Mouse (Mus musculus): Measurements from ENCODE around the gene Nufip1. TPM values are rescaled to one million over a fixed set of nuclear protein-coding genes. Genes with fewer than 3 reads are reported as not detected.

Gene Nufip1
- polyA plus RNA-seq, 1 experiment from 2014 or later: 8.8 TPM

- no peaks in the 10 kb centered on the region for H3K27me3 ChIP-seq
- peaks cover 41% of the 10 kb centered on the region for H3K4me1 ChIP-seq (replicated peaks)
- 30% methylated on average over 1 of the region's 1 CpGs for WGBS (ENCODE audit: insufficient replicate concordance)
- H3K9me3 ChIP-seq (replicated peaks): no peaks in the 10 kb centered on the region
- no peak overlapping the region; the same call in 1 of the 2 replicates for H3K4me3 ChIP-seq (replicated peaks)
- no peak overlapping the region for H3K9ac ChIP-seq
- H3K36me3 ChIP-seq: no peaks in the 10 kb centered on the region
- ATAC-seq (ENCODE audit: low read depth) (peak; percentile 67), DNase-seq (no peak)
- peak overlapping the region; percentile 9; the same call in 1 of the 2 replicates for H3K27ac ChIP-seq
- peak overlapping the region; percentile 56 for H3K4me2 ChIP-seq
Measured at GRCm38 (mm10) chr14:76145248-76145647, 34.6 kb downstream of the Nufip1 start.

- Histone ChIP-seq H3K27me3 (no peaks in the 10 kb centered on the region), H3K9ac (peak overlapping the region; percentile 19; the same call in 1 of the 2 replicates), H3K9me3 (replicated peaks) (no peaks in the 10 kb centered on the region), H3K27ac (no peak overlapping the region), H3K4me2 (peak overlapping the region; percentile 56), H3K4me3 (replicated peaks) (peak overlapping the region; percentile 26), H3K4me1 (replicated peaks) (peaks cover 48% of the 10 kb centered on the region), H3K36me3 (no peaks in the 10 kb centered on the region)
- ATAC-seq (ENCODE audit: low read depth) (peak; percentile 84), DNase-seq (peak; percentile 25)
- 15% methylated on average over 7 of the region's 7 CpGs for WGBS (ENCODE audit: insufficient replicate concordance)
Measured at GRCm38 (mm10) chr14:76145868-76146267, 35.2 kb downstream of the Nufip1 start.

- 78% methylated on average over 6 of the region's 6 CpGs for WGBS (ENCODE audit: insufficient replicate concordance)
- no peaks in the 10 kb centered on the region for H3K9me3 ChIP-seq (replicated peaks)
- no peak overlapping the region for H3K9ac ChIP-seq
- H3K4me1 ChIP-seq (replicated peaks): peaks cover 58% of the 10 kb centered on the region
- DNase-seq: no peak
- H3K36me3 ChIP-seq: no peaks in the 10 kb centered on the region
- ATAC-seq (ENCODE audit: low read depth): no peak
- H3K27ac ChIP-seq: no peak overlapping the region
- no peak overlapping the region for H3K4me3 ChIP-seq (replicated peaks)
- H3K27me3 ChIP-seq: no peaks in the 10 kb centered on the region
- H3K4me2 ChIP-seq: no peak overlapping the region
Measured at GRCm38 (mm10) chr14:76147061-76147460, 36.4 kb downstream of the Nufip1 start.

- no peaks in the 10 kb centered on the region for H3K9me3 ChIP-seq (replicated peaks)
- no peak overlapping the region for H3K9ac ChIP-seq
- H3K4me3 ChIP-seq (replicated peaks): no peak overlapping the region
- peaks cover 64% of the 10 kb centered on the region for H3K4me1 ChIP-seq (replicated peaks)
- no peaks in the 10 kb centered on the region for H3K36me3 ChIP-seq
- H3K4me2 ChIP-seq: no peak overlapping the region
- no peak overlapping the region for H3K27ac ChIP-seq
- ATAC-seq (ENCODE audit: low read depth) (no peak), DNase-seq (no peak)
- WGBS (ENCODE audit: insufficient replicate concordance): 82% methylated on average over 10 of the region's 10 CpGs
- no peaks in the 10 kb centered on the region for H3K27me3 ChIP-seq
Measured at GRCm38 (mm10) chr14:76148294-76148693, 37.6 kb downstream of the Nufip1 start.

GRCm38 (mm10) chr14:76149531-76150179 lies 39.0 kb downstream of the Nufip1 start:
- no peaks in the 10 kb centered on the region for H3K9me3 ChIP-seq (replicated peaks)
- peak overlapping the region; percentile 54 for H3K4me2 ChIP-seq
- H3K27ac ChIP-seq: no peak overlapping the region
- H3K27me3 ChIP-seq: no peaks in the 10 kb centered on the region
- peak; percentile 17 for DNase-seq
- H3K4me1 ChIP-seq (replicated peaks): peaks cover 70% of the 10 kb centered on the region
- ATAC-seq (ENCODE audit: low read depth): no peak
- H3K4me3 ChIP-seq (replicated peaks): peak overlapping the region; percentile 30
- 11% methylated on average over 13 of the region's 13 CpGs for WGBS (ENCODE audit: insufficient replicate concordance)
- H3K9ac ChIP-seq: peak overlapping the region; percentile 33; the same call in 1 of the 2 replicates
- no peaks in the 10 kb centered on the region for H3K36me3 ChIP-seq

DNA sequence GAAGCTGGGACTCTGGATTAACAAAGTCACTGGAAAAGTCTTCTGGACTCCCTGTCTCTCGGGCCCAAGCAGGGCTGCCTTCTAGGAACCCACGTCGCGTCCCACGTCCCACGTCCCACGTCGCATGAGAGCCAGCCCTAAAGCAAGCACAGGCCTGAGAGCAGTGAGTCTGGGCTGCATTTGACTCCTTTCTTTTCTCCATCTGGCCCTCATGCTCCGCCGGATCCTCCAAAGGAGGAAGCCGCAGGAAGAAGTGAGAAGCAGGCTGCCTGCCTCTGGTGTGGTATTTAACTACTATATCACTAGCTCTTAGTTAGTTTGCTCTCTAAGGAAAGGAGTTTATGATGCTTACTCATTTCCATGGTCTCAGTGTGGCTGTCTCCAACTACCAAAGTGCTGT lies 39.8 kb downstream of the Nufip1 start:
- H3K36me3 ChIP-seq: no peaks in the 10 kb centered on the region
- H3K4me2 ChIP-seq: no peak overlapping the region
- no peaks in the 10 kb centered on the region for H3K9me3 ChIP-seq (replicated peaks)
- no peak overlapping the region for H3K4me3 ChIP-seq (replicated peaks)
- H3K4me1 ChIP-seq (replicated peaks): peaks cover 62% of the 10 kb centered on the region
- WGBS (ENCODE audit: insufficient replicate concordance): 85% methylated on average over 11 of the region's 11 CpGs
- H3K27ac ChIP-seq: no peak overlapping the region
- DNase-seq: no peak
- H3K27me3 ChIP-seq: no peaks in the 10 kb centered on the region
- no peak overlapping the region for H3K9ac ChIP-seq
- no peak for ATAC-seq (ENCODE audit: low read depth)

DNA sequence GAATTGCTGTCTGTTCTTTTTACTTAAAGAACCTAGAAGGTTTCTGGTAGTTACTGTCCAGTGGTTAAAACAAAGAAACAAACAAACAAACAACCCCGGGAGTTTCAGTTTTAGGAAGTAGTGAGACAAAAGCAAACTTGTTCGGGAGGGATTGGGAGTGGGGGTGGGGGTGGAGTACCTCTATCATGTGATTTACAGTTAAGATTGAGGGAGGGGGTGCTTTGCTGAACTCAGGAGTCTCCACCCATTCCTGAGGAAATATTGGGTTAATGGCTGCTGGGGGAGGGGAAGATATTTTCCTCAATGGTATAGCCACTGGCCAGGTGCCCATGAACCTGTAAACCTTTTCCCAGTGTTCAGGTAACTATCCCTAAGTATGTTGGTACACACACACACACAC lies 40.3 kb downstream of the Nufip1 start:
- peak overlapping the region; percentile 83 for H3K4me2 ChIP-seq
- H3K9ac ChIP-seq: 0 out of 2 replicates have a peak overlapping the region, but pooled peaks have one; percentile 88
- WGBS (ENCODE audit: insufficient replicate concordance): 28% methylated on average over 2 of the region's 2 CpGs

GRCm38 (mm10) chr14:76151820-76152161 lies 41.1 kb downstream of the Nufip1 start:
- H3K4me2 ChIP-seq: peak overlapping the region; percentile 83
- no peaks in the 10 kb centered on the region for H3K27me3 ChIP-seq
- peaks cover 49% of the 10 kb centered on the region for H3K4me1 ChIP-seq (replicated peaks)
- WGBS (ENCODE audit: insufficient replicate concordance): under 1% methylated on average over 10 of the region's 10 CpGs
- H3K4me3 ChIP-seq (replicated peaks): peak overlapping the region; percentile 81
- peak overlapping the region; percentile 94 for H3K27ac ChIP-seq
- DNase-seq (no peak), ATAC-seq (ENCODE audit: low read depth) (no peak)
- no peaks in the 10 kb centered on the region for H3K9me3 ChIP-seq (replicated peaks)
- H3K36me3 ChIP-seq: no peaks in the 10 kb centered on the region
- H3K9ac ChIP-seq: peak overlapping the region; percentile 88

More for the DNA sequence above, 40.3 kb downstream of the Nufip1 start:
- Histone ChIP-seq H3K27me3 (no peaks in the 10 kb centered on the region), H3K4me1 (replicated peaks) (peaks cover 57% of the 10 kb centered on the region), H3K27ac (no peak overlapping the region), H3K9me3 (replicated peaks) (no peaks in the 10 kb centered on the region), H3K4me3 (replicated peaks) (no peak overlapping the region), H3K36me3 (no peaks in the 10 kb centered on the region)
- no peak for ATAC-seq (ENCODE audit: low read depth)
- DNase-seq: no peak

GRCm38 (mm10) chr14:76152162-76153002 lies 41.7 kb downstream of the Nufip1 start:
- peak overlapping the region; percentile 94 for H3K27ac ChIP-seq
- H3K9ac ChIP-seq: peak overlapping the region; percentile 88
- H3K36me3 ChIP-seq: no peaks in the 10 kb centered on the region
- H3K4me1 ChIP-seq (replicated peaks): peaks cover 50% of the 10 kb centered on the region
- peak overlapping the region; percentile 83 for H3K4me2 ChIP-seq
- ATAC-seq (ENCODE audit: low read depth) (peak; percentile 87), DNase-seq (peak; percentile 91)
- no peaks in the 10 kb centered on the region for H3K9me3 ChIP-seq (replicated peaks)
- under 1% methylated on average over 41 of the region's 41 CpGs for WGBS (ENCODE audit: insufficient replicate concordance)
- peak overlapping the region; percentile 81 for H3K4me3 ChIP-seq (replicated peaks)
- no peaks in the 10 kb centered on the region for H3K27me3 ChIP-seq

GRCm38 (mm10) chr14:76153003-76153675 lies 42.4 kb downstream of the Nufip1 start:
- Histone ChIP-seq H3K9ac (peak overlapping the region; percentile 67), H3K9me3 (replicated peaks) (no peaks in the 10 kb centered on the region), H3K27ac (peak overlapping the region; percentile 76), H3K27me3 (no peaks in the 10 kb centered on the region), H3K4me2 (peak overlapping the region; percentile 83), H3K4me3 (replicated peaks) (peak overlapping the region; percentile 81), H3K4me1 (replicated peaks) (peaks cover 58% of the 10 kb centered on the region), H3K36me3 (no peaks in the 10 kb centered on the region)
- peak; percentile 9 for ATAC-seq (ENCODE audit: low read depth)
- peak; percentile 31 for DNase-seq
- WGBS (ENCODE audit: insufficient replicate concordance): 3% methylated on average over 24 of the region's 24 CpGs

- Histone ChIP-seq H3K27me3 (no peaks in the 10 kb centered on the region), H3K4me2 (peak overlapping the region; percentile 83), H3K4me1 (replicated peaks) (peaks cover 64% of the 10 kb centered on the region), H3K9me3 (replicated peaks) (no peaks in the 10 kb centered on the region), H3K27ac (no peak overlapping the region), H3K36me3 (no peaks in the 10 kb centered on the region), H3K4me3 (replicated peaks) (peak overlapping the region; percentile 81), H3K9ac (0 out of 2 replicates have a peak overlapping the region, but pooled peaks have one; percentile 67)
- DNase-seq (no peak), ATAC-seq (ENCODE audit: low read depth) (no peak)
- WGBS (ENCODE audit: insufficient replicate concordance): 14% methylated on average over 6 of the region's 6 CpGs
Measured at GRCm38 (mm10) chr14:76153828-76154227, 43.1 kb downstream of the Nufip1 start.

Measured in liver, embryonic 13.5 days (tissue).